In genomic region chr17:35121871-35122303, GRCm38 (mm10) we compare ENCODE assay signal across 8 mouse cellular contexts. TPM values are rescaled to one million over a fixed set of nuclear protein-coding genes. Genes with fewer than 3 reads are reported as not detected.
DNase-seq lines count a peak whose midpoint lies in the region; ATAC-seq lines count a peak whose summit lies in the region.

Csnk2b (minus strand) TSS chr17:35122053.

- no peaks in the 10 kb centered on the region for H3K27me3 ChIP-seq in neural tube, embryonic 11.5 days (ENCODE audit: control insufficient read depth, insufficient read depth, low read length)
- H3K27me3 ChIP-seq in hindbrain, embryonic 16.5 days (replicated peaks; ENCODE audit: control insufficient read depth, insufficient read depth, low read length), result no peaks in the 10 kb centered on the region

- H3K4me1 ChIP-seq in neural tube, embryonic 11.5 days (ENCODE audit: control insufficient read depth, insufficient read depth, low read length), result peaks cover 17% of the 10 kb centered on the region
- H3K4me1 ChIP-seq in hindbrain, embryonic 16.5 days (ENCODE audit: control insufficient read depth, insufficient read depth, low read depth, low read length), result peaks cover 28% of the 10 kb centered on the region

- peak within 1 kb of the TSS; percentile 98 for H3K4me2 ChIP-seq in neural tube, embryonic 11.5 days (ENCODE audit: low read depth)
- peak within 1 kb of the TSS; percentile 96 for H3K4me2 ChIP-seq in hindbrain, embryonic 16.5 days (ENCODE audit: low read length)

- no peak for ATAC-seq in neural tube, embryonic 11.5 days (ENCODE audit: insufficient read depth, low FRiP score, low TSS enrichment)
- ATAC-seq in common myeloid progenitor, adult 5-6 weeks (replicated peaks; ENCODE audit: low read depth, poor library complexity, severe bottlenecking), result peak; percentile 12
- ATAC-seq in hindbrain, embryonic 16.5 days, result no peak; the same call in none of the 2 replicates

- WGBS in neural tube, embryonic 11.5 days, result 0% methylated on average over 19 of the region's 19 CpGs
- WGBS in hindbrain, embryonic 16.5 days, result under 1% methylated on average over 19 of the region's 19 CpGs

- DNase-seq in neural tube, embryonic 11.5 days (ENCODE audit: low spot score), result peak; percentile 66
- no peak for DNase-seq in neural tube, embryonic 10.5 days (ENCODE audit: extremely low spot score, low spot score)
- no peak for DNase-seq in gastrocnemius, adult 8-10 months (ENCODE audit: low spot score in 2 of 2)
- peak; percentile 64 to 67 for DNase-seq in layer of hippocampus, postnatal 36 days
- DNase-seq in lung, postnatal 14 days, result peak; percentile 51
- peak; percentile 72 to 78 for DNase-seq in right cerebral cortex, adult 2 months (ENCODE audit: low spot score in 2 of 2)

- H3K9me3 ChIP-seq in neural tube, embryonic 11.5 days (ENCODE audit: control insufficient read depth, low read length), result no peaks in the 10 kb centered on the region
- no peaks in the 10 kb centered on the region for H3K9me3 ChIP-seq in hindbrain, embryonic 16.5 days (ENCODE audit: control insufficient read depth, low read length)

- H3K9ac ChIP-seq in neural tube, embryonic 11.5 days (ENCODE audit: low read length), result peak within 1 kb of the TSS; percentile 93
- H3K9ac ChIP-seq in hindbrain, embryonic 16.5 days (ENCODE audit: low read depth, low read length), result peak within 1 kb of the TSS; percentile 95

- peak within 1 kb of the TSS; percentile 87 for H3K27ac ChIP-seq in neural tube, embryonic 11.5 days (ENCODE audit: low read depth, low read length)
- peak within 1 kb of the TSS; percentile 88 for H3K27ac ChIP-seq in hindbrain, embryonic 16.5 days (ENCODE audit: low read depth, low read length)

- H3K36me3 ChIP-seq in neural tube, embryonic 11.5 days (ENCODE audit: control insufficient read depth, insufficient read depth, low read length), result peaks cover 10% of the 10 kb centered on the region
- H3K36me3 ChIP-seq in hindbrain, embryonic 16.5 days (ENCODE audit: control insufficient read depth, insufficient read depth, low read length), result peaks cover 16% of the 10 kb centered on the region

- peak within 1 kb of the TSS; percentile 97 for H3K4me3 ChIP-seq in neural tube, embryonic 11.5 days (ENCODE audit: low read depth, low read length)
- peak within 1 kb of the TSS; percentile 94 for H3K4me3 ChIP-seq in hindbrain, embryonic 16.5 days (ENCODE audit: low read length)

RNA-seq across cellular contexts. Expression of gene Csnk2b, which starts in this region (rescaled TPM):
- polyA plus RNA-seq in neural tube, embryonic 11.5 days (2014; fragmentation: Nextera tagmentation; extraction: Ambion mirVana), result 303 and 319 TPM in 2 replicates
- total RNA-seq in common myeloid progenitor, adult 5-6 weeks (2017), result 286 and 306 TPM in 2 replicates
- total RNA-seq in gastrocnemius, adult 8-10 months (2022), result 100 to 1,000 TPM; 169 to 216 (median 180) TPM
- polyA plus RNA-seq in hindbrain, embryonic 16.5 days (2015; fragmentation: Nextera tagmentation; extraction: Ambion mirVana), result 319 and 346 TPM in 2 replicates
- total RNA-seq in layer of hippocampus, postnatal 36 days (2021), result 100 to 1,000 TPM; 169 to 176 TPM

Comparison
In these comparisons a context has a peak if more than half of its experiments do, and no peak if none do; other contexts are left out.
1. DNase-seq: peak in neural tube, embryonic 11.5 days (single experiment), layer of hippocampus, postnatal 36 days (2 of 2), lung, postnatal 14 days (single experiment) and right cerebral cortex, adult 2 months (2 of 2); none in neural tube, embryonic 10.5 days (single experiment) and gastrocnemius, adult 8-10 months (0 of 2).